Mouse (Mus musculus): ENCODE measurements around the gene Rsph9.

The Rsph9 gene

DNA sequence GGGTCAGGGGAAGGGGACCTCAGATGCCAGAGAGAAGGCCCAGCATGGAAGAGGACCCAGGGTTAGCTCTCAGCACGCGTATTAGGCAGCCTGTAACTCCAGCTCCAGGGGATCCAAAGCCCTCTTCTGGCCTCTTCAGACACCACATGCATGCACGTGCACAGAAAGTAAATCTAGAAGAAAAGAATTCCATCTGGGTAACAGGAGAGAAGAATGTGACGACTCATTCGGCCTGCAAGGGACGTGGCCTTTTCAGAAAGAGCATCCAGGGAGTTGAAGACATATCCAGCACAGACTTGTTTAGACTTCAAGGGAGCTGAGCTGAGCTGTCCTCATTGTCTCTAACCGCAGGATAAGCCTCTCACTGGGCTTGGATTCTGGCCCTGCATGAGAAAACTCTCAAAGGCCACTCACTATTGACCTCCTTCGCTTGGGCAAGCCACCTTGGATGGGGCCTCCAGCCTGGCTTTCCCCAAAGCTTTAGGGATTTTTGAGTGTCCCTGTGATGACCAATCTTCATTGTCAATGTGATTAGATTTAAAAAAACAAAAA, 41.3 kb downstream of the Rsph9 start:
- in situ Hi-C loops (cut with MboI), result no loop called here

DNA sequence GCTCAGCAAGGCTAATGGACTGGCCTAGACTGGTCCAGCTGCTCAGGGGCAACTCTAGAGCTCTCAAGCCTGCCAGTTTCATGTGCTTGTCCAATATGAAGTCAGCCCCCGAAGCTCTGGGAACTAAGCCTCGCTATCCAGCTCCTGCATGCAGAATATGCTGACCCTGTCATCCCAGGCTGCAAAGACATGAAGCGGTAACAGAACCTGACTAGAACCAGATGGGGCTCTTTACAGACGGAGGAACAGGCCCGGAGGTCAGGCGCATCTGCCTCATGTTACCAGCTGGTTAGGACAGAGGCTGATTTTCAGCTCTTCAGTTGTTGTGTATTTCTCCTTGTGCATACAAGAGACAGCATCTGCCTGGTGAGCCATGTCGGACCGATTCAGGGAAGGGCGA, 42.1 kb downstream of the Rsph9 start:
- in situ Hi-C loops (cut with MboI), result no loop called here

DNA sequence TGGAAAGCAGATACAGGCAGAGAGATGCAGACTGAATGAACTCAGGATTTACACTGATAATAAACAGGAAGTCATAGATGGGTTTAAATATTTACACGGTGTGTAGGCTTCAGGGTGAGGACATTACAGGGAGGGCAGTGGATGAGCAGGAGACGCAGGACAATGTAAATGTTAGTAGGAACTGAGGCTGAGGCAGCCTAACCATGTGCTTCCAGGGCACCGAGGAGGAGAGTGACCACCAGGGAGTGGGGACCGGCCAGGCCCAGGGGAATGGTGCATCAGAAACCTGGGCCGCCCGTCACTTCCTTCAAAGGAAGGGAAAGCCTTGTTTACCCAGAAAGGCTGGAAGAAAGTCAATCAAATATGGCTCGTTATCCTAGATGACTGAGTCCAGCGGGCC, 45.5 kb downstream of the Rsph9 start:
- in situ Hi-C loops (cut with MboI), result no loop called here

DNA sequence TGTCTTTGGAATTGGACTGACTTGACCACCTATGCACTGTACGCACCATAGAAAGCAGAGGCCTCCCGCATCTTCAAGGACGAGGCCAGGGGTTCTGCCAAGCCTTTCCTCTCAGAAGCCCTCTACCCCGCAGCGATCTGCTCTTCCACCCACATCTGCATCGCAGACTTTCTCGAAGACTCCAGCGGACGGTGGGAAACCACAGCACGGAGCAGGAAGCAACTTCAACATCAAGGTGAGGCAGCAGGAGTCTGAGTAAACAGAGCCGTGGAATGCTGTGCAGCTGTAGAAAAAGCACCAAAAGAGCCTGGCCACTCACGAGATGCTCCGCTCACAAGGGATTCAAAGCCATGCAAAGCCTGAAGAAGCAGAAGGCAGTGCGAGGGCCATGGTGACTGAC, 52.1 kb downstream of the Rsph9 start:
- in situ Hi-C loops (cut with MboI), result no loop called here

DNA sequence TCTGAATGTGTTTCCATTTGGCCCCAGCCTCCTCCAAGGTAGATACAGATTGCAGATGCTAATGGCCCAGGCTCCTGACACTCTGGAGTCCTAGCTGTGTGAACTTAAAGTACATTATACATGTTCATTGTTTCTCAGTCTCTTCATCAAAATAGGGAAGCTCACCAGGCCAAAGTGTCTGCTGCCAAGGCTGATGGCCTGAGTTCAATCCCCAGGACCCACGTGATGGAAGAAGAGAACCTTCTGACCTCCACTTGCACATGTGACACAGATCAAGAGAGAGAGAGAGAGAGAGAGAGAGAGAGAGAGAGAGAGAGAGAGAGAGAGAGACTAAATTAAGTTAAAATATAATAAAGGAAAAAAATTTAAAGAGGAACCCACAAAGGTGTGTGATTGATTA, 52.7 kb downstream of the Rsph9 start:
- in situ Hi-C loops (cut with MboI), result no loop called here

DNA sequence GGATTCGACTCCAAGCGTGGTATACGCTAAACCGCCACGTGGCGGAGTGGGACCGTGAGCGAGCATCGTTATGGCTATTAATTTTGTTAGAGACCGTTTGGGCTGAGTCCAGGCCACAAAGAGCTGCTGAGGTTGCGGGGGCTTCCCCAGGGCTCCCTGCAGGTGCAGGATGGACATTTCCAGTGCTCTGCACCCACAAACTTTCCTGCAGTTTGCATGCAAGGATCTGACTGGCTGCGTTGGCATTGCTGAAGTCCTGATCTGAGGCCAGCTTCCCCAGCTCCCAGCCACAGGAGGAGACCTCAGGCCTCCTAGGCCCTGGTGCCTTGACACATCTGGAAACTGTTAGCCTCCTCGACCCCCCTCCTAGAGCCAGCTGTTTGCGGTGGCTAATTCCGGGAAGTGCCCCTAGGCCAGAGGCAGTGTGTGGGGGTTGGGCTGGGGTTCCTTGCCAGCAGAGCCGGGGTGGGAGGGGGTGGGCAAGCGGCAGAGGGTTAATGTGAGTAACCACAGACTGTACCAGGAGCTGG, 57.6 kb downstream of the Rsph9 start:
- in situ Hi-C loops (cut with MboI), result no loop called here

DNA sequence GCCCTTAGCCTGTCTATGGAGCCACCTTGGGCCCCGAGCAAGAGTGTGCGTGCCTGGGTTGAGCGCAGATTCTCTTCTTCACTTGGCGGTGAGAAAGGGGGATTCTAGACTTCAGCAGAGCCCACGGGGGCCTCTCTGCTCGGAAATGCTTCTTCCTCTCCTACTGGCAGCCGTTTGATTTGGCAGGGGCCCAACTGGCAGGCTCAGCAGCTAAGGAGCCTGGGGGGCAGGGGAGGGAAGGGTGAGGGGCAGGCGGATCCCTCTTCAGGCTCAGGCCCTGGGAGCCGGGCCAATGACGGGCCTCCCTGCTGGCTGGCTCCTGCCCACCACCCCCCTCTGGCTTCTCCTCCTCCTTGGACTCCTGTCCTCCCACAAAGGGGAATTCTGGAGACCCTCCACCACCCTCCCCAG, 59.9 kb downstream of the Rsph9 start:
- in situ Hi-C loops (cut with MboI), result no loop called here

DNA sequence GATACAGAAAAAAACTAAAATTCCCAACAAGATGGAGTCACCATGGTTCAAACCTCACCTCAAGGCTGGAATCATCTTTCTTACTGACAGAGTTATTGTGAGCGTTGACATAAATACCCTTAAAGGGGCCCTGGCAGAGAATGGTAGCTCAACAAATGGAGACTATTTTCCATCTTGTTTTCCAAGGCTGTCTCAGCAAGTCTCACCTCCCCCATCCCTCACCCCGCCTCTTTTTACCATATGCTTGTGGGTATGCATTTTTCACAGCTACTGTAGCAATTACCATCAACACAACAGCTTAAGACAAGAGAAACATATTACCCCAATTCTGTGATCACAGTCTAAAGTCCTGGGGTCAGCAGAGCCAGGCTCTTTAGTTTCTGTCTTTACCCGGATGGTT, 60.6 kb downstream of the Rsph9 start:
- in situ Hi-C loops (cut with MboI), result no loop called here

DNA sequence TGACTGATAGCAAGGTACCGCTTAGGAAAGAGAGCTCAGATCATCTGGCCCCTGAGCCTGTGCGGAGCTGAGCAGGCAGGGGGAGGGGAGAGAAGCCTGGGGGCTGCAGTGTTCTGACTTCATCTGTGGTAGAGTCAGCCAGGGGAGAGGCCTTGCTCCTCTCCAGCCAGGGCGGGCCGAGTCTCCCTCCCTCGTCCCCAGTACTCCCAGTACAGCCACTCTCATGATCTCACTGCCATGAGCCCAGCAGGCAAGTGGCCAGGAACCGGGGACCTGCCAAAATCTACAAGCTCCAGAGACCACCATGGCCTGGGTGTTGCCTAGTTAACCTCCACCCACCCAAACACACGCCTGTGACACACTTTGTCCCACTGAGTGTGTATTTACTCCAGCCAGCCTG, 62.4 kb downstream of the Rsph9 start:
- in situ Hi-C loops (cut with MboI), result no loop called here

DNA sequence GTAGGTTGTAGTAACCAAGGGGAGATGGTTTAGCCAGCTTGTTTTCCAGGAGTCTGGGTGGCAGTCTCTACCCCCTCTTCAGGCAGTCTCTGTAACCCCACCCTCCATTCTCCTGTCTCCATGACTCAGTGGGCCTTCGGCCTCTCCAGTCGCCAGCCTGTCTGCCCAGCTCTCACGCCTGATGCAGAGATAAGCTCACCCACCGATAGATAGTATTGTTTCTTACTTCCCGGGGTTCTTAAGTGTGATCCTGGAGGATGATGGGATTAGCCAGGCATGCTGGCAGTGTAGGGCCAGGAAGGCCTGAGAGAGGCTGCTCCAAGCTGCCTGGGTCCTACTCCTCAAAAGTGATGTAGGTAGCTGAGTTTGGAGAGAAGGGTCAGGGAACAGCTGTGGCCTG, 63.0 kb downstream of the Rsph9 start:
- in situ Hi-C loops (cut with MboI), result no loop called here

DNA sequence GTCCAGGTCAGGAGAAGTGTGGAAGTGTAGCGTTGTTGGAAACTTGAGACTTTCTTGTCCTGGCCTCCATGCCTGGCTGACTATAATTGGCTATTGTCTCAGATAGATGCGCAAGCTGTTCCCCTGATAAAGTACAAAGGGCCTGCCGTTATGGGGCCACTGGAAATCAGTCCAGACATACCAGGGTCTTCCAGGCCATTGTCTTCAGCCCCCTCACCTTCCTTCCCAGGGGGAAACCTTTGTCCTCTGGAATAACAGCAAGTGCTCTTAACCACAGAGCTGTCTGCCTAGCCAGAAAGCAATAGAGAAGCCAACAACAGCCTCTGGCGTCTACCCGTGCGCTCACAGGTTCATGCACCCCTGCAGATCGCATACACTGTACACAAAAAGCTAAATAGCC, 63.6 kb downstream of the Rsph9 start:
- in situ Hi-C loops (cut with MboI), result no loop called here

DNA sequence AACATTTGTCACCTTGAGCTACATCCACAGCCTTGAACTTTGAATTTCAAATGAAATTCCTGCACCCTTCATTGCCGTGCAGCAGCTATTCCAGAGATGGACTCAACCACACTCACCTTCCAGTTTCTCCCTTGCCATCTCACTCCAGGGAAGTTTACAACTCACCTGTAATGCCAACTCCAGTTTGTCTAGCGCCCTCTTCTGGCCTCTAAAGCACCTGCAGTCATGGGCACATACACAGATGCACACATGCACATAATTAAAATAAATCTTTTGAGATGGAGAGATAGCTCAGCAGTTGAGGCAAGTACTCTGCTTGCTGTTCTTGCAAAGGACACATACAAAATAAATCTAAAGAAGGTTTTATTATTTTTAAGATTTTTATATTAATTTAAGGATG, 65.0 kb downstream of the Rsph9 start:
- in situ Hi-C loops (cut with MboI), result no loop called here

DNA sequence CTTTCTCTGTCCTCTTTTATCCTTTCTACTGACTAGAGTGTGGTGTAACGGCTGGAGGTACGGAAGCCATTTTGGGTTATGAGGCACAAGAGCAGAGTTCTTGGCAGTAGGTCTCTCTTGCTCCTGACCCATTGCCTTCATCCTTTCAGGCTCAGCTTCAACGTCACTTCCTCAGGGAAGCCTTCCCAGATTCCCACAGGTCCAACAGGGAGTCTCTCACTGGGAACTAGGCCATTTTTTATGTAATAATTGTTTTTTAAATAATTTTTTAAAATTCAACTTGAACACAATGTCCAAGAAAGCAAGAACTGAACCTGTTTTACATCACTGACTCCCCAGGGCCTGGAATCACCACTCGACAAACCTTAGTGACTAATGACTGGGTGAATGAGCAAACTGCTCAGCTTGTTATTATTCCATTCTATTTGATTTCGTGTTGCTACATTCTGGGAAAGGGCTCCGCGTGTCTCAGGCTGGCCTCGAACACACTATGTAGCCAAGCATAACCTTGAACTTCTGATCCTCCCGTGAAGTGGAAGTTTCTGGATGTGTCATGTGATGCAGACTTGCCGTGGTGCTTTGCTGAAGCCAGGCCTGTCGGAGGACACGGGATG, 66.0 kb downstream of the Rsph9 start:
- in situ Hi-C loops (cut with MboI), result no loop called here

DNA sequence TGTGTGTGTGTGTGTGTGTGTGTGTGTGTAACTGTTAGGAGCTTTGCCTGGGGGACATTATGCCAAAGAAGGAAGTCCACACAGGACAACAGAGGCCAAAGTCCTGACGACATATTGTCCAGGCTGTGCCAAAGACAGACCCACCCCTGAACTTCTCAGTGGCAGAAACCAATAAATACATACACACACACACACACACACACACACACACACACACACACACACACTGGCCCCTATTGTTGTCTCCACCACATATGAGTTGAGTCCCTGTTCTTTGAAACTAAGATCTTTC, 67.8 kb downstream of the Rsph9 start:
- in situ Hi-C loops (cut with MboI), result no loop called here

DNA sequence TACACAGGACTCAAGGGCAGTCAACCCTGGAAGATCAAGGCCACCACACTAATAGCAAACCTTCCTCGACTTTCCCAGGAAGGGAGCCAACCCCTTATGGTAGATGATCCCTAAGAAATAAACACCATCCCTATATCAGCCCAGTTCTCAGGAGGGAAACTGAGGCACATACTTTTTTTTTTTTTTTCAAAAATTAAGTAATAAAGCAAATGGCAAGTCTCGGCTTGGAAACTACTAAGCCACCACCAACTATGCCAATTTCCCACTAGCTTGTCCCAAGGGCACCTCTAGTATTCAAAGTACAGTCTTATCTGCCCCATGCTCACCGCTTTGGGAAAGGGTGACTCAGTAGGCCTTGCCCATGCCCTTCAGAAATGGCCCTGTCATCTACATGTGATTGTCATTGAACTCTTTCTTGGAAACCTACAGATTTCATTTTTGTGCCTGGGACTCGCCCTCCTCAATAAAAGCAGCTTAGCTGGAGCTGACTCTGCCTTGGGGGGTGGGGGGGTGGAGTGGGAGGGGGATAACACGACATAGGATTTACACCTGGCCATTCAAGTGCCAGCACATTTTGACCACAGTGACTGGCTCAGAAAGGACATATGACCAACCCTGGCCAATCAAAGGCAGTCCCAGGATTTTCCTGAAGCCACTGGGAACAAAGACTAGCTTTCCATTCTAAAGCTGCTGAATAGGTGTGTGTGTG, 68.3 kb downstream of the Rsph9 start:
- in situ Hi-C loops (cut with MboI), result no loop called here

DNA sequence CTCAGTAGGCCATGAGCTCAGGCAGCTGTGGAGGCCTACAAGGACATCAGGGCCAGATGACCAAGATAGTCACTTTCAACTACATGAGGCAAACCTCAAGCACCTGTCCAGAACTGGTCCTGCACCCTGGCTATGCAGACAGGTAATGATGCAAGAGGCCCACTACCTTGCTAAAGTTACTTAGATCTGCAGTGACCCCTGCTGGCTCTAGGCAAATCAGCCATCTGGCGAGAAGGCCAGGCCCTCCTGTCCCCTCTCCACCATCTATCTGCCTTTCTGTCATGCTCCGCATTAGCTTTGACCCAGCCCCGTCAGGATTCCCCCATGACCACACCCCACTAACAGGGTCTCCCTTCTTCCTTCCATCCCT, 68.9 kb downstream of the Rsph9 start:
- in situ Hi-C loops (cut with MboI), result no loop called here

DNA sequence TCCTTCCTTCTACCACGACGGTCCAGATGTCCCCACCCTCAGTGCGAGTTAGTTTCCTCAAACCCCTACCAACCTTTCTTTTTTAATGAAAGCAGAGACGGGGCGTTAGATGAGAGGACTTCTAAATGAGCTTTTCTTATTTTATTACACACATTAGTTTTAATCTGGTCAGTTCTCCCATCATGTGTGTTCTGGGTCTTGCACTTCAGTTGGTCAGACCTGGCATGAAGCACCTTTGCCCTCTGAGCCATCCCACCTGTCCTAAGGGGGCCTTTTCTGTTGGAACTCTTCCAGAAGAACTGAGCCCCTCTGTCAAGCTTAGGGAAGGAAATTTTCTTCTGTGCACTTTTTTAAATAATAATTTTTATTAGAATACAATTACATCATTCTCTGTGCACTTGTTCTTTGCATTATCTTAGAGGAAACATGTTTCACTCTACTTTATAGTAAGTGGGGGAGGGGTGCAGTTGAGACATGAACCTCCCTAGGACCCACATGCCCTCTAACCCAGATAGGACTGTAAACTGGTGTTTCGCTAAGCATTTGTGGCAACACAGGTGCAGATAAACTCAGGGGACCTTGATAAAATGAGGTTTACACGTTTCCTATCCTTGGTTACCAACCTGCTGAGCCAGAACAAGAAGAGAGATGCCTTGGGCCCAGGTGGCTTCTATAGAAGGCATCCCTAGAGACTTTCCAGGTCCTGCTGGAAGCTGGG, 69.5 kb downstream of the Rsph9 start:
- in situ Hi-C loops (cut with MboI), result no loop called here

DNA sequence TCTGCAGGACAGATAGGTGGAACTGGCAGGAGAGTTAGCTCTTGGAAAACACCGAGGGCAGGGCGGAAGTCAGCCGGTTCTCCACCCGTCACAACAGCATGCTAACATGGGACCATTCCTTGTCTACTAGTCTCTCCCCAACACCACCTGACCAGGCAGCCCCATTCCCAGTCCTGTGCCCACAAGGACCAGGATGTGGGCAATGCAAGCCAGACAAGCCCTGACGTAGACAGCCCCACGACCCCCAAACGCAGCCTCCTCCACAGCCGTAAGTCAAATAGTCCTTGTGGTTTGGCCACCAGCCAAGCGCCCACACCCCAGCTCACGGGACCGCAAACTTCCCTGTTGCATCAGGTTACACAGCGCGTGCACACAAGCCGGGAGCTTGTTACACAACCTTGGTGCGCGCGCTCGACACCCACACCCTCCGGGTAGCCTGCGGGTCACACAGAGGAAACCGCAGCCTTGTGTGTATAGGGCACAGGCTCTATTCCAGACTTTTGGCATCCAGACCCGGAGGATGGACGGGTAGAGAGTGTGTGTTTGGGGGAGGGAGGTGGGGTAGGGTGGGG, 70.2 kb downstream of the Rsph9 start:
- in situ Hi-C loops (cut with MboI), result no loop called here

Measured in mature B cell (primary cell).